Mouse (Mus musculus): ENCODE data around the gene Trim32.

GRCm38 (mm10) chr4:65565493-65565892 is 39.3 kb upstream of the Trim32 start:
- no peak for TF ChIP-seq CTCF (IDR thresholded peaks at IDR 0.05; ENCODE audit: control insufficient read depth, insufficient read depth, insufficient read length)
- no peak for TF ChIP-seq CEBPB (IDR thresholded peaks at IDR 0.05; ENCODE audit: low read depth)
- no peak for TF ChIP-seq USF1 (IDR thresholded peaks at IDR 0.05; ENCODE audit: low read depth)
- no peak for TF ChIP-seq MYOG (IDR thresholded peaks at IDR 0.05; ENCODE audit: control insufficient read depth, extremely low read depth, insufficient read length)
- no peak for TF ChIP-seq MAX (IDR thresholded peaks at IDR 0.05)

All from C2C12 (cell line).